Mouse (Mus musculus): ENCODE results near the gene Gp1ba.

DNA sequence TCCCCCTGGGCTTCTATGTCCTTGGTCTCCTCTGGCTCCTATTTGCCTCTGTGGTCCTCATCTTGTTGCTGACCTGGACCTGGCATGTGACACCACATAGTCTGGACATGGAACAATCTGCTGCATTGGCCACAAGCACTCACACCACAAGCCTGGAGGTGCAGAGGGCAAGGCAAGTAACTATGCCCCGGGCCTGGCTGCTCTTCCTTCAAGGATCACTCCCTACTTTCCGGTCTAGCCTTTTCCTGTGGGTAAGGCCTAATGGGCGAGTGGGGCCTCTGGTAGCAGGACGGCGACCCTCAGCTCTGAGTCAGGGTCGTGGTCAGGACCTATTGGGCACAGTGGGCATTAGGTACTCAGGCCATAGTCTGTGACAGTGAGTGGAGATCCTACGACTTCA is 2.3 kb downstream of the Gp1ba start:
- TF ChIP-seq JUND (IDR thresholded peaks at IDR 0.05; ENCODE audit: low read depth, low read length) (no peak), E2F4 (IDR thresholded peaks at IDR 0.05; ENCODE audit: borderline replicate concordance, low read depth, low read length) (no peak), CTCF (IDR thresholded peaks at IDR 0.05 in 2 of 3, conservative IDR thresholded peaks at IDR 0.05 in 1 of 3; ENCODE audit: control insufficient read depth in 1 of 3, insufficient read depth in 1 of 3, low read depth in 2 of 3, low read length in 3 of 3, poor library complexity in 1 of 3, severe bottlenecking in 1 of 3) (no peak), GATA1 (IDR thresholded peaks at IDR 0.05; ENCODE audit: low read depth, low read length) (no peak), ZKSCAN1 (IDR thresholded peaks at IDR 0.05; ENCODE audit: low read depth, low read length) (no peak), ZC3H11A (IDR thresholded peaks at IDR 0.05; ENCODE audit: low read depth, low read length) (no peak), NELFE (IDR thresholded peaks at IDR 0.05; ENCODE audit: low read depth, low read length) (no peak), EP300 (IDR thresholded peaks at IDR 0.05; ENCODE audit: low read depth in 1 of 2, low read length in 2 of 2) (no peak), ZMIZ1 (IDR thresholded peaks at IDR 0.05; ENCODE audit: low read depth, low read length) (no peak), RCOR1 (IDR thresholded peaks at IDR 0.05; ENCODE audit: low read depth, low read length) (no peak), TCF12 (IDR thresholded peaks at IDR 0.05; ENCODE audit: low read depth, low read length) (no peak), GABPA (IDR thresholded peaks at IDR 0.05; ENCODE audit: low read depth, low read length) (no peak), SMC3 (IDR thresholded peaks at IDR 0.05; ENCODE audit: low read depth, low read length) (no peak), TAL1 (IDR thresholded peaks at IDR 0.05; ENCODE audit: low read length) (no peak)
